Mouse (Mus musculus) kidney, adult 8-10 months (tissue): ENCODE measurements at regions not wholly inside any gene's neighbourhood (a gene's known extent, or its start where the extent isn't known, plus 50 kb on each side); places are given as distances from the start of the nearest gene placed in this dataset.

Experiments used
- DNase-seq, 2 experiments: peaks; one replicate each; pipeline ENCODE4 v3.0.0; 2022

DNA sequence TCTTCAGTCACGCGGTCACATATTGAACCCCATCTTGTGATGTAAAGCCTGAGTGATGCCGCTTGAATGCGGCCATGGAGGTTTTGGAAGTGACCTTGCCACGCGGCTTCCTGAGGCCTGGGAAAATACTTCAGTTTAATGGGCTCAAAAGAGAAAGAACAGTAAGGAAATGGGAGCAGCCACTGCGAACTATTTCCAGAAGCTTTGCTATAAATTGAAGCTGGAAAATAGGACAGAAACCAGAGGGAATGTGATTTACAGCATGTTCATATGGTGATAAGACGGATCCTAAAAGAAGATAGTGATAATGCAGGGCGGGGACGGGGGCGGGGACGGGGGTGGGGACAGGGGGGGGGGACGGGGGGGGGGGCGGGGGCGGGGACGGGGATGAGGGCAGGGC lies 52.7 kb upstream of the Trpc4 start:
- DNase-seq = no peak

DNA sequence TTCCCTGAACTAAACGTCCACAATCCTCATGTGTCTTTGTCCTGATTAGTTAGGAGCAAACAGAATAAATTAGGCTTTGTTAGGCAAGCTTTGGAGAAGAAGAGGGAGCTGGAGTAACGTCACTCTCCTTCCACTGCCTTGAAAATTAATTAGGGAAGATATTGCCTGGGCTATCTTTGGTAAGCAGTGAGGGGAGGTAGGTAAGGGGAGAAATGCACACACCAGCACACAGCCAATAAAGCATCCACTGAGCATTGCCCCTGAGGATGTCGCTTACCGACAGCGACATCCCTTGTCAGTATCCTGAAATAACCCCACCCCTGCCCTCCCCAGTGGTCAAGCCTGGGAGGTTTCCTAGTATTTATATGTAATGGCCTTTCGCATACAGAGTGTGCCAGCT lies 72.2 kb upstream of the Trpc4 start:
- no peak for DNase-seq

DNA sequence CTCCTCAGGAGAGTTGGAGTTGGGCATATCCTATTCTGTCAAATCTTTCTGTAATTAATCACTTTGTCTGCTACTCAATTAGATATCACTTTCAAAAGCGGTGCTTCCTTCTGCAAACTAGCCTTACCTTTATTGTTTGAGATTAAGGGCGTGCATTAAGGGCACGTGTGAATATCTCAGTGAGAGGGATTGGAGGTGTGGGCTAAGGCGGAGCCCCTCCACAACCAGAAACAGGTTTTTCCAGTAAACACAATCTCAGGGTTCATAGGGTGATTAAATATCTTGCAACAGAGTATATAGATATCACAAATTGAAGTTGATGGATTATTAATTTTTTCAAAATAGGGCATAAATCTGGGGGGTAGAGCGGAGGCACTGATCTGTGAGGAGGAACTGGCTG lies 79.4 kb upstream of the Trpc4 start:
- no peak for DNase-seq

DNA sequence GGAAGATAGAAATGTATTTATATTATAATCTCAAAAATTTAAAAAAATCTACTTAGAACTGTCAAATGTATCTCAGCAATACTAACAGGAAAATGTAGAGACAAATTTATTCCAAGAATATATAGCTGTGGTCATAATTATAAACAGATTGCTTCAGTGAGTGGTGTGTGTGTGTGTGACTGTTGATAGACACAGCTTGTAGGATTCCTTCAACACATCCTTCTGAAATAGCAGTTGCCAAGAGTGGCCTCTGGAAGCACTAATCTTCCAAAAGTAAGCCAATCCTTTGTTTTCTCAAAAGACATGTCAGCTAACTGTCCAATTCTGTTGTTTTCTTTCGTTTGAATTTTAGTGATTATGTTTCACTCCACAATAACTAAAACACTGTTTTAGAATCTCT lies 95.2 kb upstream of the Trpc4 start:
- no peak for DNase-seq

DNA sequence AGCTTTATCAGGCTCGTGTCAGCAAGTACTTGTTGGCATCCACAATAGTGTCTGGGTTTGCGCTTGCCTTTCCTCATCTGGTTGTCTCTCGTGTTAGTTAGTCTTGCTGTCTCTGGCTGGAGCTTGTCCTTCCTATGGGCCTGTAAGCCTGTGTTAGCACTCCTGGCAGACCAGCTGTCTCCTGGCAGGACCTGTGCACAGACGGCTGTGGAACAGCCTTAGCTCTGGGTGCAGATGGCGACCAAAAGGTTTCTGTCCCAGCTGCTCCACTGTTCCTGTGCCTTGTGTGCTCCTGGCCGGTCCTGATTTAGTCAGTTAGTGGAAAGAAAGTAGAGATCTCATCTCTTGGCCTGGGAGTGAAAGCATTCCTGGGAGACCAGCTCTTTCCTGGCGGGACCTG lies 101.5 kb upstream of the Trpc4 start:
- no peak for DNase-seq

DNA sequence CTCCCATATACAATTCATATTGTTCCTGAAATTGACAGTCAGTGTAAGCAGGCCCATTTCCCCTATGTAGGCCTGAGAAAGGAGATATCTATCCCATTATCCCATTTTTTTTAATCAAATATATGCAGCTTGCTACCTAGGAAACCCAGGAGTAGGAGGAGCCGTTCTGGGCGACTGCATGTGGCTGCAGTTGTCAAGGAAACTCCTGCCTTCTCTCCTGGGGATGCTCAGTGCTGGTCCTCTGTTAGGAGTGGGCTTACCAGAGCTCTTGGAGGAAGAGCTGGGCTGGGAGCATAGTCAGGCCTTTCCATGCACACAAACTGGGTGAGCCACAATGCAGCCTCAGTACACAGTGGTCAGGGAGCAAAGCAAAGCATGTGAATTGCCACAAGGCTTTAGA lies 106.5 kb upstream of the Trpc4 start:
- no peak for DNase-seq

DNA sequence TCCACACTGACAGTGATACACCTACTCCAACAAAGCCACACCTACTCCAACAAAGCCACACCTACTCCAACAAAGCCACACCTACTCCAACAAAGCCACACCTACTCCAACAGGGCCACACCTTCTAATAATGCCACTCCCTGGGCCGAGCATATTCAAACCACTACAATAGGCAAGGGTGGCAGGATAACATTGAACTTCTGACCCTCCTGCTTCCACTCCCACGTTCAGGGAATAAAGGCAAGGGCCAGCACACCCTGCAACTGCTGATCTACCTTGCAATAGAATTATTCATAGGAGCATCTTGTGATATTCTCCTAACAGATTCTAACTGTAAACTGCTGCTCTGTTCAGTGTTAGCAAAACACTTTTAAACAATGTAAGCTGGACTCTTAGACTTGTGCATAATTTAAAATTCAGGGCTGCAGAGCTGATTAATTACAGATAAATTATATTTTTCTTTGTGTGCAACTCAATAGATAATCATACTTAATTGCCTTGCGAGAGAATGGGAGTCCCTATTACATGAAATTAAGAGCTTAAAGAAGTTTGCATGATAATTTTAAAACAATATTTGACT lies 107.7 kb upstream of the Trpc4 start:
- no peak for DNase-seq

DNA sequence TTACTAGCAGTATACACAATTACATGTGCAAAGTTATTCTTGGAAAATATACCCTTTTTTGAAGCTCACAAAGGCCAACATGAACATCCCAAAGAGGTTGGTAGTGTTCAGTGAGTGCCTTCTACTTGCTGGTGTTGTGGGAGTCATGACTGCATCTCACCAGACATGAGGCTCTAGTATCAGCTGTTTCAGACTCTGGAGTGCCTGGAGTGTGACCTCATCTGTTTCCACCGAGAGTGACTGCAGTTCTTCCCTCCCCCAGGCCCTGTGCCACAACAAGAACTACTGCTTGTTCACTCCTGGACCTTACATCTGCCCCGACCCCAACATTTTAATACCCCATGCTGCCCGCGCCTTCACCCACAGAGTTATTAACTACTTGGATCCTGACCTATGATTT lies 128.5 kb upstream of the Trpc4 start:
- no peak for DNase-seq

DNA sequence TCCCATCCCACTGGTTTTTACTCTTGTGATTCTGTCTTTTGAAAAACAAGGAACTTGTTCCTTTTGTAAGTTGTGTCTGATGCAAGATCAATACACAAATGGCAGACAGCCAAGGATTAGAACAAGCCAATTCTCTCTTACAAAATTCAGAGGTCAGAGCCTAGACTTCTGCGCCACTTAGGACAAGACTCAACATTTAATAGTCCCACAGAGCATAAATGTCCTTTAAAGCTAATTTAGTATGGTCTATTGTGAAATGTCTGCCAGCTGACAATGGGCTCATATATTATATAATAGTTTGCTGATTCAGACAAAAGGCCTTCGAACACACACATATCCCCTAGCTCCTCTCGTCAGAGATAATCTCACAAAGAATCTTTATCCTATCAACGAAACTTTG lies 135.6 kb upstream of the Trpc4 start:
- no peak for DNase-seq

DNA sequence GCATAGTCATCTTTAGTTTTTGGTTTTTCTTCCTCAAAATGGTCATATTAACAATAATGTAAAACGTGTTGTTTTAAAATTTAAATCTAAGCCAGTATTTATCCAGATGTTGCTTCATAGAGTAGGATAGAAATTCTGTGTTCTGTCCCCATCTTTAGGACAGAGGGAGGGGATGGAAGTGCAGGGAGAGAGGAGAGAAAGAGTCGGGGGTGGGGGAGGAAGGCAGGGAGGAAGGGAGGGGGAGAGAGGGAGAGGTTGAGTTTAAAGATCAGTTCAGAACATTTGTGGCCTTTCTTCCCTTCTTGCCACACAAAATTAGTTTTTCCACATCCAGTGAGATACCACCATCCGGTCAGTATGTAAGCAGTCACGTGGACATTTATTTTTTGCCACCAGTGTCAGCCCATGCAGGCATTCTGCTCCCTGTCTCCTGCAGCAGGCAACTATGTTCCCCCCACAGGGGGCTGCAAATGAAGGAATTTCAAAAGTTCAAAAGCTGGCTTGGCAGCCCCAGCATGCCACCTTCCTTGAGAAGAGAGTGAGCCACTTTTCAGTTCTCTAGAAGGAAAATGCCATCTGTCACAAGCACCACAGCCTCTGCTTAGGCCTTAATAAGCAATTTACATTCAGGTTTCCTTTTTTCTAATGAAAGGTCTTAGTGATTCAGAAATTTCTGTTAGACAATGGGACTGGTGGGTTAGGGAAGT lies 137.7 kb upstream of the Trpc4 start:
- no peak for DNase-seq

DNA sequence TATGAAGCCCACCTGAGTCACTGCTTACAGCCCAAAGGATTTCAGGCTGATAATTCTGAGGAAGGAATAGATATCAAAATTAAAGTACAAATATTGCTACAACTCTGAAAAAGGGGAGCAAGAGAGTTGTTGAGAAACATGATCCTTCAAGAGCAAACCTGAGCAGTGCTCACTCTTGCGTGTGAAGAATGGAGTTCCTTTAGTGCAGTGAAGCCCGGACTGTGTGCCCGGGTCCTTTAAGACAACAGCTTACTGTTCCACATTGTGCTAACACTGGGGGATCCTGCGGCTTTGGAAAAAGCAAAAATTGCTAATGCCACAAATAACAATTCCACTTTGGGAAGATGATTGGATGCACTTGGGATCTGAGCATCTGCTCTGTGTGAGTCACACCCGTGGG lies 139.0 kb upstream of the Trpc4 start:
- DNase-seq = no peak

DNA sequence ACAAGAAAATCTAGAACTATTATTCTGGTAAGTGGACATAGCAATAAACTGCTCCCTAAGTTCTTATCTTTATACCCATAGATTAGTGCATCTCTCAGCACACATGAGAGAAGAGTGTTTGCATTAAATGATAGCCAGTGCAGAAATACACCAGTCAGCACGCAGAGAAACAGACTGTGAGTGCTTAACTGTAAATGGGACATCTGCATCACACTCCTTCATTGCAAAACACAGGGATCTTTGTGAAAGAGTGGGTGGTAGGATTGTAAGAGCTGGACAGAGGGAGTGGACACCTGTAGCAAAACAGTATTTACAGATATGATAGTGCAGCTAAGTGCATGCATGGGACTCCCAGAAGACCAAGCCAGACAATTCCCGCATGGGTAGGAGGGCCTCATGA lies 144.8 kb upstream of the Trpc4 start:
- DNase-seq = no peak

DNA sequence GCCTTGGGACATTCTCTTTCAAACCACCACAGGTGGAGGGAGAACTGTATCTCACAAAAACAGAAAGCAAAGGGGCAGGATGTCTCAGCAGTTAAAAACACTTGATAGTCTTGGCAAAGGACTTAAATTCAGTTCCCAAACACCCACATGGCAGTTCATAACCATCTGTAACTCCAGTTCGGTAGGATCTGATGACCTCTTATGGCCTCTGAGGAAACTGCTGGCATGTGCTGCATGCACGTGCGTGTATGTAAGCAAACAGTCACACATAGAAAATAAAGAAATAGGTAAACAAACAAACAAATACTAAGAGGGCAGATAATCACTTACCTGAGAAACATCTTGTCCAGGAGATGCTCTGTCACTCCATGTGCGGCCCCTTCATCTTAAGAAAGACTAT lies 129.4 kb upstream of the Ufm1 start:
- no peak for DNase-seq

DNA sequence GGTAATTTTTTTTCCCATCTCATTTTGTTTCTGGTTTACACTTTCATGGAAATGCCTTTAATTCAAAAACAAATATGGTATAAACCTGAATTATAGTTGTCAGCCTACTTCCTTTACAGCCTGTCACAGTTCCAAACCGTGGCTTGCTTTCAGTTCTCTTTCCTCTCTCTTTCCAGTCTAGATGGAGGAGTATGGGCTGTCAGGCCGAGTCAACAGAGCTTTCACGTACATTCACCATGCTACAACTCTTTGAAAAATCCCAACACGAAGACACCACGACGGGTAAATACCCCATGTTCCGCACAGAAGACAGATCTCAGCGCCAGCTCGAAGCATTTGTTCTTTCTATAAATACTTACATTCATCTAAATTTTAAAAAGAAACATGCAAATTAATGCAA lies 125.2 kb upstream of the Ufm1 start:
- no peak for DNase-seq

DNA sequence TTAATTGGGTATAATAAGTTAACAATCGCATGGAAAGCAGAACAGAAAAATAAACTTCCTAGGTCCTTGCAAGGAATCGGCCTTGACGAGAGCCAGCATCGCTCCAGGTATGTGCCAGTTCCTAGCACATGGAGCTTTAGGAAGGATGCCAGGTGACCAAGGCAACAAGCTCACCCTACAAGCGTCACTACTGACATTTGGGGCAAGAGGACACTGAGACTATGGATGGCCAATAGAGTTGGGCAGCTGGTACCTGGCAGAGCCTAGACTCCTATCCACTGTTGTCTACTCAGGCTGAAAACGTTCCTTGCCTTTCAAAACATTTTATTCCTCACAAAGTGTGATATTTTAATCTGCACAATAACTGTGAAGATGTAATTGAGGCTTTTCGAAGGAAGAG lies 124.6 kb upstream of the Ufm1 start:
- no peak for DNase-seq

DNA sequence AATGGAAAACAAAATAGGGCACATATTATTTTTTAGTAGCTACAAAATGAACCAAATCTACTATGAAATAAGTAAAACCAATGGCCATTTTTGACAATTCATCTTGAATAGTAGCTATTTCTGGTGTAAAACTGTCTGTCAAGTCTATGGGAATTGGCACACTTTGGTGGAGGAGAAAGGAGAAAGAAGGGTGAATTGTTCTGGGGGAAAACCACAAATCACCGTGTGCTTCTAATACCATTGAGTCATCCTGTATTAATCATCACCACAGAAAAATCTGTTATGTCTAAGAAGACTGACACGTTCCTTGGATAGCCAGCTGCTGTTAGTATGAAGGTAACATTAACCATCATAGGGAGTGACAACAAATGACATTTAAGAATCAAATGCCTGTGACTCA lies 123.7 kb upstream of the Ufm1 start:
- DNase-seq = no peak

DNA sequence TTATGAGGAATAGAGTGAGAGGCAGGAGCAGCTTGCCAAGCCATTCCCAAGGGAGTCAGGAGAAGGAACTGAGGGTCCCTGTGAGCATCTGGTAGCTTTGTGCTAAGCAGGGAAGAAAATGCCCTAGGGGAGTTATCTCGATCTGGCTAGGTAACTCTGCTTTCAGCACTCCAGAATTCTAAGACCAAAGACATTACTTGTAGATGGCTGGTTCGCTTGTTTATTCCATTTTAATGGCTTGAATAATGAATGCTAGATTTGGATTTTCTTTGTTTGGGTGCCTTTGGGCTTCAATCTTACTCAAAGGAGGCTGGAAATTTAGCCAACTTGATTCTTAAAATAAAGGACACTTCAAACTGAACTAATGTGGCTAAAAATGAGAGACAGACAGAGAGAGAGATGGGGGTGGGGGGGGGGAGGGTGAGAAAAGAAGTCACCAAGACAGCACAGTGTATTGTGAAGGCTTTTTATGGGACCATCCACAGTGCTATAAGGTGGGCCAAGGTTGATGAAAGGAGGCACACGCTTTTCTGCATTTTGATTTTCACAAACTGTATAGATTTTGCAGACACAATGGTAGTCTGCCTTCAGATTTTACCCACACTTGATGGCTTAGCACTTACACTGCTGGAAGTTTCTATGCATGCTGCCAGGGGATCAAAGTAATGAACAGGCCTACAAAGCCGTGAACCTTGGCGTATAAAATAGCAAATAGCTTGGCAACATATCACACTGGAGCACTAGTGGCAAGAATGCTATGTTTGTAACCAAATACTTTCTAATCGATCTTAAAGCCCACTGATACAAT lies 121.3 kb upstream of the Ufm1 start:
- no peak for DNase-seq

DNA sequence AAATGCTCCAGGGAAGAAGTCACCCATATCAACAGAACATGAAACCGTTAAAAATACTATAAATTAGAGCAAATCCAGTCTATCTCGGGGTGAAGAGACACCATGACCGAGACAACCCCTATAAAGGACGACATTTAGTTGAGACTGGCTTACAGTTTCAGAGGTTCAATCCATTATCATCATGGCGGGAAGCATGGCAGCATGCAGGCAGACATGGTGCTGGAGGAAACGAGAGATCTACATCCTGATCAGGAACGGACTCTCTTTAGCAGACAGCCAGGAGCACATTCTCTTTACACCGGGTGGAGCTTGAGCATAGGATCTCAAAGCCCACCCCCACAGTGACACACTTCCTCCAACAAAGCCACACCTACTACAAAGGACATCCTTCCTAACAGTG lies 118.7 kb upstream of the Ufm1 start:
- no peak for DNase-seq

DNA sequence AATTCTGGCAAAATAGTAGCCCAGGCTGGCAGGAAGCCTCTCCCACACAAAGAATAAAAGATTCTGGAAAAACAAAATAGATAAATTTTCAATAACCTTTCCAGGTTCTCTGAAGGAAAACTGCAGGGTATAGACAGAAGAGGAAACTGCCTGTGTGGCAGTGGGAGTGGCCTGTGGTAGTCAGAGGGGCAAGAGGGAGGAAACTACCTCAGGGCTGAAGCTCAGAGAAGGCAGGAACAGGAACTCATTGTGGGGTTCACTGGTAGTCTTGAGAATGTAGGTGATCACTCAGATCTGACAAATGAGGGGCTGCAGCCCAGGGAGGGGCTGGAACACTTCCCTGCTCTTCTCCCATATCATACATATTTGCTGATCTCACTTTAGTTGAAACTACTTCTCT lies 118.0 kb upstream of the Ufm1 start:
- DNase-seq = no peak

DNA sequence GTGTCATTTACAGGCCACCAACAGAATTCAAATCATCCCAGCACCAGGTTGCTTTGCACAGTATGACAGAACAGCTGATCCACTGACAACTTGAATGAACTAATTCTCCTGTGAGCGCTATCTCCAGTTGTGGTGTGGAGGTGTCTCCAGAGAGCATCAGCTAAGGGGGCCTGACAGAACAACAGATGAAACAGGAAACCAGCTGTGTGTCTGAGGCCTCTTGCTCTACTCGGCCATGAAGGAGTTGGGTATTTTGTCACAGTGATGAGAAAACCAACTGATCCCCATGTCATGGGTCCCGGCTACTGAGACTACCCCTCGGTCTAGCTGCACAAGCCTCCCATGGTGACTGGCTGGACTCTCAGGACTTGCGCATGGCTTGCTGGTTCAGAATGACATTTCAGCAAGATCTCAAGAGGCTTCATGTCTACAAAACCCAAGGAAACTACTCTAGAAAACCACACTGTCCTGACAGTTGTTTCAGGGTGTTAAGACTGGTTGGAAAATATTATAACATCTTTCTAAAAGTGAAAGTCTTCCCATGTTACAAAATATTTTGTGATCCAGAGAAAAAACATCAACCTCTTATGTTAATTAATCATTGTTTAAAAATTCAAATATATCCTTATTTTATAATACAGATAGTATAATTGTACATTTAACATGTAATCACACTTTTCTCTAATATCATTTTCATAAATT lies 113.9 kb upstream of the Ufm1 start:
- DNase-seq = no peak

DNA sequence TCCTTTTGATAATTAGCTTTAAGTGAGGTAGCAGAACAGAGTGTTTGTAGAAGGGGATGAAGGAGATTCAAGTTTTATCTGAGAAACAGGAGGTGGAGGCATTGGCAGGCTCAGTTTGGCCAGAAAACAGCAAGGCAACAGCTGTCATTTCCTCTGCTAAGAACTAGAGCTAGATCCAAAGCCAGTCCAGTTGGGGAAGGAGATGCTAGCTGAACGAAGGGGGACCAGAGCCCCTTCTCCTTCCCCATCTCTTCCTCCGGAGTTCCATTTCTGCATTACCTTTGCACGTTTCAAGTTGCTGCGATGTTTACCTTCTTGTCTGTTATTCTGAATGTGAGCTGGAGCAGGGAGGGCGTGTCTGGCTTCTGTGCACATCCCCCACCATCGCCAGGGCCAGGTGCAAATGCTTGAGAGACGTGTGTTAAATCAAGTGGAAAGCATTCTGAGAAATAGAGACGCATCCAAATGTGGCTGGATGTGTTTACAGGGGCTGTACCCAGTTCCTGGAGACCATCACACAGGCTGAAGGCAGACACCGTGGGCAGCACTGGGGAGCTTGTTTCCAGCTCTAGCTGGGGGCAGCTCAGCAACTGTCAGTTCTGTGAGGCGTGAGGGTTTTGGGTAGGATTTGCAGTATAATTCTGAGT lies 111.4 kb upstream of the Ufm1 start:
- DNase-seq = no peak

DNA sequence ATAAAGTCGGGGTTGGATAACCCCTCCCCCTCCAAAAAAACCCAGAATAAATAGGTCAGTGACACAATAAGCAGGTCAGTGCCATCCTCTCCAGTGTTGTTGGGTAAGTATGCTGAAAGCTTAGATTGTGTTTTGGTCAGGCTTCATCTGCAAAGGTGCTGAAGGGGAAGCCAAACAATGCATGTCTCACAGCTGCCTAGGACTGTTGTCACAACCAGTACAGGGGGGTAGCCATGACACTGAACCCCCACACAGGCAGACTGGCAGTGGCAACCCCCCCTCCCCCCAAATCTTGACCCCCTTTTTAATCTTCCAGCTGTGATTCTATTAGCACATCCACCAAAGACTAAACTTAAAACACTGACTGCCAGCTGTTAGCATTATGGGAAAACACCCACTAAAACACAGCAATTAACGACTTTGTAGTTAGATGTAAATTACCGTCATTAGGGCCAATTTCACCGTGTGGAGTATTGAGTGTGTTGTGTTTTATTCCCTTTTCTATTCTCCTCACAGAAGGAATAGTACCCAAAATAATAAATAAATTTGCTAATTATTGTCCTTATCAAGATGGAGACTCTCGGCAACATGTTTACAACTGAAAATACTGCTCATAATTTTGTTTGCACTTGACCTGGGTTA lies 105.5 kb upstream of the Ufm1 start:
- no peak for DNase-seq

DNA sequence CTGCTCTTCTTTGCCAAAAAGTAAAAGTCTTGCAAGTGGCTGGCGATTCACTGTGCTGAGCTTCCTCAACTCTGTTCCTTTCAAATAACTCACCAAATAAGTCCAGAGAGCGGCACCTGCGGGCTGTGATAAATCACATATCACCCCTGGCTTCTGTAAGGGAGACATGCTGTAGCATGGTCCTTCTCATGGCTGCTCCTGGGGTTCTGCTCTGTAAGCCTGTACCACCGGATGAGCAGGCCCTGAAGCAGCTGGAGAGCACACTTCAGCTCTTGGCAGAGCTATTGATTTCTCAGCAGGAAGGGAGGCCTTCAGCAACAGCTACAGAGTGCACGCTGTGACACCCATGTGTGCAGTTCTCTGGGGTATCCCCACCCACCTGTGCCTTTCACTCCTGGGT lies 101.5 kb upstream of the Ufm1 start:
- no peak for DNase-seq
